Mouse (Mus musculus): ENCODE results near the gene Smc3.
"Not testable (repeated sequence)": the region's sequence is repeated elsewhere in the genome, so short reads cannot be mapped to it uniquely, and the experiment has no call there.

Smc3 gene

GRCm38 (mm10) chr19:53656443-53656842 lies 56.2 kb downstream of the Smc3 start:
- DNase-seq (ENCODE audit: low spot score): not testable (repeated sequence)

- no peak for DNase-seq (ENCODE audit: low spot score)
These were observed 57.2 kb downstream of the Smc3 start for GRCm38 (mm10) chr19:53657437-53657836.

- DNase-seq (ENCODE audit: low spot score): peak; percentile 30
These were observed 60.7 kb downstream of the Smc3 start for GRCm38 (mm10) chr19:53660722-53661420.

GRCm38 (mm10) chr19:53661938-53662722 lies 61.9 kb downstream of the Smc3 start:
- DNase-seq (ENCODE audit: low spot score): no peak

GRCm38 (mm10) chr19:53664831-53665230 lies 64.6 kb downstream of the Smc3 start:
- no peak for DNase-seq (ENCODE audit: low spot score)

GRCm38 (mm10) chr19:53665391-53665790 lies 65.2 kb downstream of the Smc3 start:
- DNase-seq (ENCODE audit: low spot score): no peak

GRCm38 (mm10) chr19:53666708-53667107 lies 66.5 kb downstream of the Smc3 start:
- DNase-seq (ENCODE audit: low spot score): no peak

DNA sequence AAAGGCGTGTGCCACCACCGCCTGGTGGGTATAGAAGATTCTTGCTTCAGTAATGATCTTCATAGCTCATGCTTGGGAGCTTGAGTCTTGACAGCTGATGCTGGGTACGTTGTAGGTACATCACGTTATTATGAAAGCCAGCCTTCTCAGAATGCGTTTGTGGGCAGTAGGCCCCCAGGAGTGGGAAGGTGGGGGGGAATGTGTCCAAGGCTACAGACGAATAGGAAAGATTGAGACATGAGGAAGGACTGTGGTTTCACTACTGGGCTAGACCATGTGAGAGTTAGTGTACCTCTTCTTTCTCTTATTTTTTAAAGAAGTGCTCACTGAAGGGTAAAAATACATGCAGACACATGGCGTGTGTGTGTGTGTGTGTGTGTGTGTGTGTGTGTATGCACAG lies 68.6 kb downstream of the Smc3 start:
- DNase-seq (ENCODE audit: low spot score): no peak

GRCm38 (mm10) chr19:53670625-53671141 lies 70.5 kb downstream of the Smc3 start:
- no peak for DNase-seq (ENCODE audit: low spot score)

- no peak for DNase-seq (ENCODE audit: low spot score)
These were observed 71.2 kb downstream of the Smc3 start for GRCm38 (mm10) chr19:53671432-53671831.

GRCm38 (mm10) chr19:53674131-53674925 lies 74.1 kb downstream of the Smc3 start:
- DNase-seq (ENCODE audit: low spot score): no peak

GRCm38 (mm10) chr19:53676228-53676627 lies 76.0 kb downstream of the Smc3 start:
- no peak for DNase-seq (ENCODE audit: low spot score)

DNA sequence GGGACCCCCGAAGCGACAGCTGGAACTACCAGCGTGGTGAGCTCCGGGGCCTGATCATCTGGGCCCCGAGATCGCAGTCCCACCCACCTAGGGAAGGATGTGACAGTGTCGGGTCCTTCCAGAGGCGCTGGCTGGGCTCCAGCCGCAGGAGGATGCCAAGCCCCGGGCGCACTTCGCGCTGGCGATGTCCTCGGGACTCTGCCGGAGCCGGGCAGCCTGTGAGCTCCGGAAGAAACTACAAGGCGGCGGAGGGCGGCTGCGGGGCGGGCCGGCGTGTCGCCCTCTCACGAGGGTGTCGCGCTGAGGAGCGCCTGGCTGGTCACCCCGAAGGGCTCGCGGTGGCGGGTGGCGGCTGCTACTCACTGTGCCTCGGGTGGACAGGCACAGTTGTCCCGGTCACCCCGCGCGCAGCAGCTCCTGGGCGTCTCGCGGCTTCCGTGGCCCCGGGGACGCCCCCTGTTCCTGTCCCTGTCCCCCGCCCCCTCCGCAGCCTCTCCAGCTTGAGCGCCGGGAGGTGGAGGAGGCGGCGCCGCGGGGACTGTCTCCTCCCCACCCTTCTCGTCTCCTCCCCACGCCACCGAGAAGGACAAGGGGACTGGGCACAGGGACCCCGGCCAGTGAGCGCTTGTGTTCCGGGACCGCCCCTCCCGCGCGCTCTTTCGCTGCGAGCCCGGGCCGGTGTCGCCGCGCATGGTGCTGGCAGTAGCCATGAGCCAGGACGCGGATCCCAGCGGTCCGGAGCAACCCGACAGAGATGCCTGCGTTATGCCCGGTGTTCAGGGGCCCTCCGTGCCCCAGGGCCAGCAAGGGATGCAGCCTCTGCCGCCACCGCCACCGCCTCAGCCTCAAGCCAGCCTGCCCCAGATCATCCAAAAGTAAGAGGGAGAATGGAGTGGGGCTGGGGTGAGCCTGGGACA lies 76.8 kb downstream of the Smc3 start, which contains the start of gene Rbm20:
Rbm20 (plus strand) TSS at position 589 of the 917 bp plus-strand sequence.
- DNase-seq (ENCODE audit: low spot score): no peak

GRCm38 (mm10) chr19:53679194-53679593 lies 79.0 kb downstream of the Smc3 start:
- DNase-seq (ENCODE audit: low spot score): no peak

- no peak for DNase-seq (ENCODE audit: low spot score)
These were observed 79.8 kb downstream of the Smc3 start for GRCm38 (mm10) chr19:53679981-53680380.

- DNase-seq (ENCODE audit: low spot score): no peak
These were observed 82.2 kb downstream of the Smc3 start for GRCm38 (mm10) chr19:53682427-53682826.

DNA sequence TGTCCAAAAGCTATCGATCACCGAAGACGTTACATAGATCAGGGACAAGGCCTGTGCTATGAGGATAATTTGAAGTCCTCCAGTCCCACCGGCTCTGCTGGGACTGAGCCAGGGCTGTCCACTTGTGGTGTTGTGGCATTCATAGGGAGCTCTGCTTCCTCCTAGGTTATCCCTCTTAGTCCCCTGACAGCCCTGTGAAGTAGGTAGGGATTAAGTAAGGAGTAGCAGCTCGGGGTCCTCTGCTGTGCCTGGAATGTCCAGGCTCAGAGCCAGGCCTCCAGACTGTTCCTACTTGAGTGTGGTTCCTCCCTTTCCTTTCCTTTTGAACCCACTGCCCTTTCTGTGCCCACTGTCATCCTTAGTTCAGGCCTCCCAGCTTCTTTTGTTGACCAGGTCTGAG lies 87.4 kb downstream of the Smc3 start:
- no peak for DNase-seq (ENCODE audit: low spot score)

GRCm38 (mm10) chr19:53690816-53691215 lies 90.6 kb downstream of the Smc3 start:
- DNase-seq (ENCODE audit: low spot score): no peak

DNA sequence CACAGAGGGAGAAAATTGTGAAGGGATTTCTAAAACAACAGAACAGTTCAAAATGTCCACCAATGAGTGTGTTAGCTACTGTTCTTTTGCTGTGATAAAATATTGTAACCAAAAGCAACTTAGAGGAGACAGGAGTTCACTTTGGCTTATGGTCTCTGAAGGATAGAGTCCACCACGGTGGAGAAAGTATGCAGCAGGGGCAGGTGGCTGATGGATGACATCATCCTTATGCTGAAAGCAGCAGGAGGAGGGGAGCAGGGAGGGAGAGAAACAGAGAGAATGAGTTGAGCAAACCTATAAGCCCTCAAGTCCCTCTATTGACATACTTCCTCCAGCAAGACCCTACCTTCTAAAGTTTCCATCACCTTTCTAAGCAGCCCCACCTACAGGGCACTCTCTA lies 93.8 kb downstream of the Smc3 start:
- DNase-seq (ENCODE audit: low spot score): no peak
